In the genomic region with DNA sequence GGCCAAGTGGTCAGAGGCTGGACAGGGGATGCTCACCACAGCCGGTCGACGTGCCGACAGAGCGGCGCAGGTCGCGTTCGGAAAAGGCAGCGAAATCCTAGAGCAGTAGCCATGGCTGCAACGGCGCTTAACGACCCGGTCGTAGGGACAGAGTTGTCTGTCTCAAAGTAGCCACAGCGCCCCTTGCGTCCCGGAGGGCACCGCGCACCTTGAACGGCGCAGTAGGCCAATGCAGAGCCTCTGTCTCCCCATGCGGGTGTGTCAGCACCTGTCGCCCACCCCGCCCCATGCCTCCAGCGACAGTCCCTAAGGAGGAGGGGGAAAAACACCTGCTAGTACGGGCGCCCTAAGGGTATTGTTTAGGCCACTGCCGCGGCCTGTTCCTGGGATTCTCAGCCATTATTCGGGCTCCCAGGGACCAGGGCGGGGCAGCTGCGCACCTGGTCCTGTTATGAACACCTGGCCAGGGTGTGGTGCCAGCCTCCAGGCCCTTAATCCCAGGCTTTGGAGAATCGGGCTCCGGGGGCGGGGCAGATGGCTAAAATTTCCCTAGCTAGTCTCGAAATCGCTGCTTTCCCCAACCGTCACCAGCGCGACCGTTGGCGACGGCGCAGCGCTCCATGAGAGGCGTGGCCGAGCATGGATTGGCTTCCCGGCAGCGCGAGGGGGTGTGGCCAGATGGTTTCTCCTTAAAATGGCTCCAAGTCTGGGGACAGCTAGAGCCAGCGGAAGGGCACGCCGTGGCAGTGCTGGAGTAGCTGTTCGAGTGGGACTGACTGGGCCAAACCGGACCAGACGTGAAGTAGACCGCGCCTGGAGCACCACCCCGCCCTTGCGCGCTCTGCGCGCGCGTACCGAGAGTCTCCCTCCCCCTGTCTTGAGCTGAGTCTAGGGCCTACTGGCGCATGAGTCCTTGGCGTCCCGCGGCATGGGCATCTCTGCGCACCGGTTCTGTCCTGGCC, we compare ENCODE assay signal across 8 mouse cellular contexts. TPM values are rescaled to one million over a fixed set of nuclear protein-coding genes. Genes with fewer than 3 reads are reported as not detected.
DNase-seq lines count a peak whose midpoint lies in the region; ATAC-seq and TF ChIP-seq lines count a peak whose summit lies in the region.

Ndufaf3 (minus strand) TSS at position 620 of the 962 bp plus-strand sequence.

- peak; percentile 99 for DNase-seq in ZHBTc4 (ENCODE audit: low read depth, low spot score)
- DNase-seq in gastrocnemius, adult 2 months = peak; percentile 97
- peak; percentile 98 for DNase-seq in hindbrain, postnatal 0 days (ENCODE audit: low spot score)
- peak; percentile 94 to 97 for DNase-seq in left cerebral cortex, adult 8-10 months (ENCODE audit: low spot score in 2 of 2)
- peak; percentile 97 for DNase-seq in right cerebral cortex, postnatal 10 days (ENCODE audit: low spot score in 2 of 2)
- DNase-seq in urinary bladder, postnatal 25 days (ENCODE audit: low spot score) = peak; percentile 92

- H3K27ac ChIP-seq in gastrocnemius, adult 2 months = peak within 1 kb of the TSS; percentile 98
- H3K27ac ChIP-seq in hindbrain, postnatal 0 days = peak within 1 kb of the TSS; percentile 95

- no peaks in the 10 kb centered on the region for H3K9me3 ChIP-seq in hindbrain, postnatal 0 days (ENCODE audit: low read length)
- no peaks in the 10 kb centered on the region for H3K9me3 ChIP-seq in megakaryocyte, embryonic 14.5 days

- intact Hi-C loops in gastrocnemius, adult 2 months (cut with DNase I) = loop anchor here (2.0 to 5.0 kb wide), 2 partner anchors 50 to 82 kb away; partner anchors contain the start of genes Arih2 and Qrich1

- TF ChIP-seq CTCF in gastrocnemius, adult 2 months (IDR thresholded peaks at IDR 0.05) = peak; percentile 93
- TF ChIP-seq CTCF in hindbrain, postnatal 0 days (IDR thresholded peaks at IDR 0.05; ENCODE audit: low read depth) = peak; percentile 97

- H3K36me3 ChIP-seq in hindbrain, postnatal 0 days (ENCODE audit: insufficient read depth, low read length) = peaks cover 24% of the 10 kb centered on the region
- H3K36me3 ChIP-seq in megakaryocyte, embryonic 14.5 days (replicated peaks; ENCODE audit: low read length) = peaks cover 56% of the 10 kb centered on the region

- peak within 1 kb of the TSS; percentile 96 for H3K4me2 ChIP-seq in hindbrain, postnatal 0 days (ENCODE audit: low read depth, low read length)

- H3K9ac ChIP-seq in hindbrain, postnatal 0 days (replicated peaks; ENCODE audit: low read length) = peak within 1 kb of the TSS; percentile 84

- no peaks in the 10 kb centered on the region for H3K27me3 ChIP-seq in hindbrain, postnatal 0 days (ENCODE audit: insufficient read depth, low read length)
- no peaks in the 10 kb centered on the region for H3K27me3 ChIP-seq in megakaryocyte, embryonic 14.5 days (replicated peaks)

- WGBS in hindbrain, postnatal 0 days = under 1% methylated on average over 73 of the region's 73 CpGs

- H3K4me1 ChIP-seq in hindbrain, postnatal 0 days (ENCODE audit: insufficient read depth, low read length) = peaks cover 17% of the 10 kb centered on the region; the same call in 1 of the 2 replicates
- peaks cover 79% of the 10 kb centered on the region for H3K4me1 ChIP-seq in megakaryocyte, embryonic 14.5 days

- peak; percentile 61 for ATAC-seq in common myeloid progenitor, adult 5-6 weeks (replicated peaks; ENCODE audit: low read depth, poor library complexity, severe bottlenecking)
- ATAC-seq in hindbrain, postnatal 0 days = peak; percentile 86

- H3K4me3 ChIP-seq in gastrocnemius, adult 2 months = peak within 1 kb of the TSS; percentile 76
- peak within 1 kb of the TSS; percentile 61 for H3K4me3 ChIP-seq in hindbrain, postnatal 0 days (ENCODE audit: low read length)
- H3K4me3 ChIP-seq in megakaryocyte, embryonic 14.5 days (replicated peaks) = peak within 1 kb of the TSS; percentile 99

RNA-seq across cellular contexts. Expression of gene Ndufaf3, which starts in this region (rescaled TPM):
- total RNA-seq in common myeloid progenitor, adult 5-6 weeks (2017) = 9.8 and 18.9 TPM in 2 replicates
- 10 to 100 TPM; 20.6 to 39.2 TPM for total RNA-seq in gastrocnemius, adult 2 months (2021)
- 54.1 and 70.5 TPM in 2 replicates for total RNA-seq in hindbrain, postnatal 0 days (2014; rRNA removed)
- 84.5 and 88.9 TPM in 2 replicates for polyA plus RNA-seq in hindbrain, postnatal 0 days (2015; fragmentation: Nextera tagmentation; extraction: Ambion mirVana)
- 10 to 100 TPM; 67.2 to 77.5 (median 73.4) TPM for total RNA-seq in left cerebral cortex, adult 8-10 months (2022)
- polyA plus RNA-seq in megakaryocyte, embryonic 14.5 days (2012; ENCODE audit: insufficient read depth, low replicate concordance) = 28.6 and 37.1 TPM in 2 replicates

Comparison
In these comparisons a context has a peak if more than half of its experiments do, and no peak if none do; other contexts are left out.
1. Peak in every context shown above with its lines: DNase-seq, ATAC-seq, H3K4me3 ChIP-seq and H3K27ac ChIP-seq.